Mouse (Mus musculus) spleen, postnatal 4 days (tissue): ENCODE results near the gene Smarcc2.
A peak's percentile ranks its signal among the peaks of the same experiment; 100 is the strongest.

ENCODE experiments used
- DNase-seq, 2 experiments: peaks; one replicate each; pipeline ENCODE4 v3.0.0; 2022; ENCODE audit warnings: low spot score in 2 of 2

The Smarcc2 gene

DNA sequence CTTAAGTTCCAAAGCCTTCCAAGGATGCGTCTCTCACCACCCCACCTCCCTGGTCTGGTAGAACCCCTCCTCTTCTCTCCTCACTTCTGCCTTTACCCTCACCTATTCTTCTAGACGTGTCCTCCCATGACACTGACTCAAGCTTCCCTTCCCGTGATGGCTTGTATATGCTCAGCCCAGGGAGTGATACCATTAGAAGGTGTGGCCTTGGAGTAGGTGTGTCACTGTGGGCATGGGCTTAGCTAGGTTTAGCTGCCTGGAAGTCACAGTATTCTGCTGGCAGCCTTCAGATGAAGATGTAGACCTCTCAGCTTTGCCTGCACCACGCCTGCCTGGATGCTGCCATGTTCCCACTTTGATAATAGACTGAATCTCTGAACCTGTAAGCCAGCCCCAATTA is 56.0 kb downstream of the Smarcc2 start:
- no peak for DNase-seq

DNA sequence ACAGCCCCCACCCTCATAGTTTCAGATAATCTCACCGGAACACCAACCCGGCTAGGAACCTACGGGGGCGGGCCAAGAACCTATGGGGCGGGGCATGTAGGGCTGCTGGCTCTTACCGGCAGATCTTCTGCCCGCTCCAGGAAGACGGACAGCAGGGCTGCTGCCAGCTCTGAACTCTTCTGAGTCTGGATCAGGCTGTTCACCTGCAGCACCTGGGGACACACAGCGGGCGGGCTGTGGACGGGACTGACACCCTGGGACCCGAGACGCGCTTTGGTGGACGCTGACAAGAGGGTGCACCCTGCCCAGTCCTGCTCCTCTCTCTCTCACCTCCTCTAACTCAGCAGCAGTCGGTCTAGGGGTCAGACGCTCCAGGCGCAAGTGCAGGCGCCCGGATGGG is 57.0 kb downstream of the Smarcc2 start:
- no peak for DNase-seq

DNA sequence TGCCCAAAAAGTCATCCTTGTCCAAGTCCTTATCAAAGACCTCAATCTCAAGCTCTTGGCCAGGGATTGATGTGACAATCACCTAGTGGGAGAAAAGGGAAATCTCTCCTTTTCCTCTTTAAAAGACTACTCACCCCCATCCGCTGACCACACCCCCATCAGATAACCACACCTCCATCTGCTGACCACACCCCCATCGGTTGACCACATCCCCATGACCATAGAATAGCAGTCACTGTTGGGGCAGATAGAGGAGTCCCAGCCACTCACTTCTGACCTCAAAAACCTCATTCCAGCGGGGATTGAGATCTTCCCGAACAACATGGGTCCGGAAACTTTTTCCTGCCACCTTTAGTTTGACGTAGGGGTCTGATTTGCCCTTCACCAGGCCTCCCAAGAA is 57.6 kb downstream of the Smarcc2 start:
- no peak for DNase-seq

DNA sequence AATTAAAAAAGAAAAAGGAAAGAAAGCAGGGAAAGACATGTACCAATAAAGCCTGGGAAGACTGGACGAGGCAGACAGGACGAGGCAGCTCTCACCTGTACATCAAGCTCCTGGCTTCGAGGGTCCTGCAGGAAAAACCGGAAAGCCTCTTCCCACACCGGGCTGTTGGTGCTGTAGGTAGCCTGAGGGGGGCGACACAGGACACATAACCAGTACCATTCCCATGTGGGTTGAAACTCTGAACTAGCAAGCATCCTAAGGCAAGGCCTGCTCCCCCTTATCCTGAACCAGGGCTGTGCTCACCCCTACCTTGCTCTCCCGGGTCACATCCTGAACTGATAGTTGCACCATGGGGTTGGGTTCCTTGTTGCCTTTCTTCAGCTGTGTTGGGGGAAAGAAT is 59.8 kb downstream of the Smarcc2 start:
- no peak for DNase-seq

DNA sequence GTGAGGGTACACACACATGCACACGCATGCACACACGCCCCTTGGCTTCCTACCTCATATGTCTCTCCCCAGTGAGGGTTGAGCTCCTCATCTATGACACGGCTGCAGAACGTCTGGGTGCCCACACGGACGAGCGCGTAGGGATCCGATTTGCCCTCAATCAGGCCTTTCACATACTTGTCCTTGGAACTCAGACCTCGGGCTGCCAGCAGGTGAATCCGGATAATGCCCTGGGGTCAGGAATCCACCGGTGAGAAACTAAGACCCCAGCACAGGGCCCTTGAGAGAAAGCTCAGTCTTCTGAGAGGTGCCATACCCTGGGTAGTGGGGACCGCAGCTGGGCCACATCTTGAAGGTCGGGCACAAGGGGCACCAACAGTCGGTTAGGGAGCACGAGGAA is 61.5 kb downstream of the Smarcc2 start:
- DNase-seq: no peak

DNA sequence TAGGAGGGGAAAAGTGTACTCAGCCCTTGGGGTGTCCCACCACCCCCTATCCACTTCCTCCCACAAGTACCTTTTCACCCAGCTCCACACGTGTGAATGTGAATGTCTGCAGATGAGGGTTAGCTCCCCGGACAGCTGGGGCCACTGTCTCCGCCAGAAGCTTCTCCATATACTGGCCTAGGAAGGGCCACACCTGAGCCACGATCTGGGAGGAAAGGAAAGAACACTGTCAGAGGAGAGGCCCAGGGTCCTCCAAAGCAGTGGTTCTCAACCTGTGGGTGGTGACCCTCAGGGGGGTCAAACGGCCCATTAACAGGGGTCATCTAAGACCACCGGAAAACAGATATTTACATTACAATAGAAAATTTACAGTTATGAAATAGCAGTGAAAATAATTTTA is 63.3 kb downstream of the Smarcc2 start:
- no peak for DNase-seq

DNA sequence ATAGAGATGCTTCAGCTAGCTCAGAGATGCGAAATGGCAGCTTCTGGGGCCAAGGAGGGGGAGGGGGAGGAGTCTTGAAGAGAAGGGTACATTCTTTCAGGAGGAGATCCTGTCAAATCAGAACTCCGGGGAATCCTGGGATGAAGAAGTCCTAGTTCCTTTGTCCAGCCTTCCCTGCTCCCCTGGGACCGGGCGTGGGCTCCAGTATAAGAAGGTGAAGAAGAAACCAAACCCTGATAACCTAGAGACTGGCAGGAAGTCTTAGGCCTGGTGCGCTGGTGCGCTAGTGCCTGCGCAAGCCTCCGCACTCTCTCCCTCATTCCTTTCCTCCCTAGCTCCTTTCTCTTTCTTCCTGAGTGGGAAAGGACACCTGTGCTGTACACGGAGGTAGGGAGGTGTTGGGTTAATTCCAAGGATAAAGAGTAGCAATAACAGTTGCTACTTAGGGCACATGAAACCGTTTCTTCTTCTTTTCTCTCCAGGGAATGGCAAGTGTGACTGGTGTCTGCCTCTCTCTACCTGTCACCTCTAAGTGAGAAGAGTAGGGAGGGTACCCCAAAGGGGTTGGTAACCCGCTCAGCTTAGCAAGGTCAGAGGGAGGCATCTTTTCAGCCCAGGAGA is 65.2 kb downstream of the Smarcc2 start:
- no peak for DNase-seq

DNA sequence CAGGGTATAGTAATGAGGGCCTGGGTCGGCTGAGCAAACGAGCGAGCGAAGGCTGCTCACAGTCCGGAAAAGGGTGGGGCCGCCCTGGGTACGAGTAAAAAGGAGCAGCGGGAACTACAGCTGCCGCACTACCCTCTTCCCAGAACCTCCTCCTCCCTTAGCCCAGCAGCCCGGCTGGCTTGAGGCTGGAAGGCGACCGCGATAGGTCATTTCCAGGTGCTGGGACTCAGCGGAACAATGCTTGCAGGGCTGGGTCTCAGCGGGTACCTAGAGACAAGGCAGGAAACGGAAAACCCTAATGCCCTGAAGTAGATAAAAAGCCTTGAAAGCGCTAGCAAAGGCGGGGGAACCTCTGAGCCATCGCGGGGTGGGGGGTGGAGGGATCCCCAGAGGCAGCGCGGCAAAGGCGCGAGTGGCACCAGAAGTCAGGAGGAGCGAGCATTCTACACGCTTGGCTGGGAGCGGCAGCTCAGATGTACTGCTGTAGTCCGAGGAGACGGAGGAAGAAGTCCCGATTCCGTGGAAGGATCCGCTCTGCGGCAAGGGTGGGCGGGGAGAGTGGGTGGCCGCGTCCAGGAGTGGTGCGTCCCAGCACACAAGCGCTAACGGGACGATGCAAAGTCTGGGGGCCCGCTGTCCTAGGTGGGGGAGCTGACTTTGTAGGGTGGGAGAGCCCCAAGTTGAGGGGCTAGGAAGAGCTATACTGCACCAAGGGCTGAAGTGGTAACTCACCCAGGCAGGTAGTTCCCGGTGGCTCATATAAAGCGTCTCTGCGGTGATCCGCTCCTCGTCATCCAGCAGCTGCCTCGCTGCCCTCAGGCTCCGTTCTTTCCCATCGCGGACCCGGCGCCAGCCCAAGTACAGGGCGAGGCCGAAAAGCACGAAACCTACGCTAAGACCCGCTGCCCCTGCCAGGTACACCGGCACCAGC is 65.9 kb downstream of the Smarcc2 start:
- peak; percentile 63 to 86 for DNase-seq

DNA sequence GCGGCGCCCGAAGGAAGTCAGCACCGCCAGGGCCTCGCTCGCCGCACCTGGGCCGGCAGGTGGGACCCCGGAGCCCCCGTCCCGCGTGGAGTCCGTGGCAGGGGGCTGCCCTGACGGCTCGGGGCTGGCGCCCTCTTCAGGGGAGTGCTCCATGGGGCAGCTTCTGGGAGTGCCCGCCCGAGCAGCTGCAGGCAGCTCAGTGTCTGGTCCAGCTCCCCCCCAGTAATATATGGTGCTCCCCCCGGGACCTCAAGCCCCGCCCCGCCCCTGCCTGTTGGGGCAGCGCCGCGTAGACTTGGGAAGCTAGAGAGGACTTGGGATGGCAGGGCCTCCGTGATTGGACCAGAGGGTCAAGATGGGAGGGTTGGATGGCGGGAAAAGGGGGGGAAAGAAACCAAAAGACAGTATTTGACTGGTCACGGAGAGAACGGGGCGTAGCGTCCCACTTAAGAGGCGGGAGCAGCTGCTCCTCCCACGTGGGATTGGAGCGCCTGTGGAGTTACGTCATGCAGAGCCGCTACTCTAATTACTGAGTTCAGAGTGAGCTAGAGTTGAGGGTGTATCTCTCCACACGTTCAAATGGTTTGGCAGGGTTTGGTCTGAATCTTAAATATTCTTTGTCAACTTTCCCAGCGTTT is 66.7 kb downstream of the Smarcc2 start, which contains the start of gene Esyt1:
TSS of gene Esyt1 (minus strand) at position 201 of the 638 bp plus-strand sequence.
- peak; percentile 90 to 93 for DNase-seq

DNA sequence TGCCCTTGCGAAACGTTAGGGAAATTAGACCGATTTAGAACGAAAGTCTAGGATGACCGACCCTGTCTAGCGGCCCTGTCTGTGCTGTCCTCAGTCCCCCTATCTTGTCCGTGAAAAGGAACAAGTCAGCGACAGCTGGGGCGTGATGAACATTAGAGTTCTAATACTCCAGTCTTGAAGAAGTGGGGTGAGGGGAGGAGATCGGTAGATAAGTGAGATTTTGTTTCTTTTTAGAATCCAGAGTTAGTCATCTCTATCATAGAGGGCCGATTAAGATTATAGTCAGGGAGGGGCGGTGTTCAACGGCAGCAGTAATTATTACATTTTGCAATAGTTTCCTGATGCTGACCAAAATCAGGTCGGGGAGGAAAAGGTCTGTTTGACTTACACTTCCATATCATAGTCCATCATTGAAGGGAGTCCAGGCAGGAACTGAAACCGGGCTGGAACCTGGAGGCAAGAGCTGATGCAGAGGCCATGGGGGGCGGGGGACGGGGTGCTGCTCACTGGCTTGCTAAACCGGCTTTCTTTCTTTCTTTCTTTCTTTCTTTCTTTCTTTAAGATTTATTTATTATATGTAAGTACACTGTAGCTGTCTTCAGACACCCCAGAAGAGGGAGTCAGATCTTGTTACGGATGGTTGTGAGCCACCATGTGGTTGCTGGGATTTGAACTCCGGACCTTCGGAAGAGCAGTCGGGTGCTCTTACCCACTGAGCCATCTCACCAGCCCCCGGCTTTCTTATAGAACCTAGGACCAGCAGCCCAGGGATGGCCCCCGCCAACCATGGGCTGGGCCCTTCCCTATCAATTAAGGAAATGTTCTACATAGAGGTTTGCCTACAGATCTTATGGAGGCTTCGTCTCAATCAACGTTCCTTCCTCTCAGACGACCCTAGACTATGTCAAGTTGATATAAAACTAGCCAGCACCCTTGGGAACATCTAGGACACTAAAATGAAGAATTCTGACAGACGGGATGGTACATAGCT is 67.6 kb downstream of the Smarcc2 start:
- no peak for DNase-seq

DNA sequence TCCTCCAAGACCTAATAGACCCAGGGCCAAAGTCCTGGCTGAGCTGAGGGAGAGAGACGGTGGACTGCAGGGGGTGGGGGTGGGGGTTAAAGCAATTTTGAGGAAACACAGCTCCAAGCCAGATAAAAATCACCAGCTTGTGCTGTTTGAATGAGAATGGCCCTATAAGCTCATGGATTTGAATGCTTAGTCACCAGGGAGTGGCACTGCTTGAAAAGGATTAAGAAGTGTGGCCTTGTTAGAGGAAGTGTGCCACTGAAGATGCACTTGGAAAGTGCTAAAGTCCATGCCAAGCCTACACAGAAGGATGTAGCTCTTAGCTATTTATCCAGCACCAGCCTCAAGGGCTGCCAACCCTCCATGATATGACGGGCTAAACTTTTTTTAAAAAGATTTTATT is 76.2 kb downstream of the Smarcc2 start:
- DNase-seq: no peak

DNA sequence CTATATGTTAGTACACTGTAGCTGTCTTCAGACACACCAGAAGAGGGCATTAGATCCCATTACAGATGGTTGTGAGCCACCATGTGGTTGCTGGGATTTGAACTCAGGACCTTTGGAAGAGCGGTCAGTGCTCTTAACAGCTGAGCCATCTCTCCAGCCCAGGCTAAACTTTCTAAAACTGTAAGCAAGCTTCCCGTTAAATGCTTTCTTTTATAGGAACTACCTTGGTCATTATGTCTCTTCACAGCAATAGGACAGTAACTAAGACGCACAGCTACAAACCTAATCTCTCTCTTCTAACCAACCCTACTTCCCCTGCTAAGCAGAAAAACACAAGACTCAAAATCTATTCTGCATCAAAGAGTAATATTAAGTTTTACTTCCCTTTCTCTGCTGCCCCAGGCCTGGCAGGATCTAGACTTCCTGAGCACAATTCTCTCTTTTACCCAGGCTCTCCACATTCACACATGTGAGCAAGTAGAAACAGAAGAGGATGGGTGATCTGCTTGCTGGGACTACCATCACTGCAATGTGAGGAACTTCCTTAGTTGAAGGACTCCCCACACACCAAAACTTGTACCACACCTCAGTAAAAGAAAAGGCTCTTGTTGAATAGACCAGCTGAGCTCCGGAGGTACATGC is 76.7 kb downstream of the Smarcc2 start:
- no peak for DNase-seq

DNA sequence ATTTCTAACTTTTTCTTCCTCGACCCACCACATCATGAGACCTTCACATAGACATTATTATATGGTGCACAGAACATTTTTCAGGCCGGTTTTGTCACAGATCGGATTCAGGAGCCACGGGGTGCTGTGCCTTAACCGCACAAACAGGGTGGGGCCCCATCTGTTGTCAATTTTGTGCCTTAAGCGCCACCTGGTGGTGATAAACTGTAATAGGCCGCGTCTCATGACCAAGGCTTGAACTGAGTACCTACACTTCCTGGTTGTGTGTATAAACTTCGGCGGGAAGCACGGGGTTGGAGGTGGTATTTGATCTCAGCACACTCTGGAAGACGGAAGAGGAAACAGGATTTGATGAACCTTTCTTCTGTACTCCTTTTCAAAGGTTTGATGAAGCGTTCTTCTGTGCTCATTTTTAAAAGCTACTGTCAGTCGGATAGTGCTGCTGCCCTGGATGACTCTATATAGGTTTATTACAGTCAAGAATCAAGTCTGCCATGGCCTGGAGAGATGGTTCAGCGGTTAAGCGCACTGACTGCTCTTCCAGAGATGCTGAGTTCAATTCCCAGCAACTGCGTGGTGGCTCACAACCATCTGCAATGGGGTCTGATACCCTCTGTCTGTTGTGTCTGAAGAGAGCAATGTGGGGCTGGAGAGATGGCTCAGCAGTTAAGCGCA is 77.4 kb downstream of the Smarcc2 start:
- DNase-seq: peak; percentile 92 to 94

DNA sequence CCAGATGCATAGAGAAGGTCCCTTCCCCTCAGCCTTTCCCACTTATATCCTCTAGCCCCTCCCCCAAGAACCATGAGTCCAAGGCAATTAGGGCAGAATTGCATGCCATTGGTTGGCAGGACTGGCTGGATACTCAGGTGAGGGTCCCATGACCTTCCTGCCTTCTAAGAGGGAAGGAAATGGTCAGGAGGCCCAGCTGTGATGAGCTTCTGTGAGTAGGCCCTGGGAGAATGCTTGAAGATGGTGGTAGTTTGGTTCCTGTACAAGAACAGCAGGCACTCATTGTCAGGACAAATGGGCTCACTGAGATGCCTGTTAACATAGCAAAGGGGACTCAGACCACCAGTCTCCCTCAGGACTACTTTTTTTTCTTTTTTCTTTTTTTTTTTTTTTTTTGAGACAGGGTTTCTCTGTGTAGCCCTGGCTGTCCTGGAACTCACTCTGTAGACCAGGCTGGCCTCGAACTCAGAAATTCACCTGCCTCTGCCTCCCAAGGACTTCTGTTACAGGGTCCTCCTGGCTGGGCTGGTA is 79.4 kb downstream of the Smarcc2 start:
- no peak for DNase-seq
